Mouse (Mus musculus): ENCODE measurements around the gene Bricd5.

DNA sequence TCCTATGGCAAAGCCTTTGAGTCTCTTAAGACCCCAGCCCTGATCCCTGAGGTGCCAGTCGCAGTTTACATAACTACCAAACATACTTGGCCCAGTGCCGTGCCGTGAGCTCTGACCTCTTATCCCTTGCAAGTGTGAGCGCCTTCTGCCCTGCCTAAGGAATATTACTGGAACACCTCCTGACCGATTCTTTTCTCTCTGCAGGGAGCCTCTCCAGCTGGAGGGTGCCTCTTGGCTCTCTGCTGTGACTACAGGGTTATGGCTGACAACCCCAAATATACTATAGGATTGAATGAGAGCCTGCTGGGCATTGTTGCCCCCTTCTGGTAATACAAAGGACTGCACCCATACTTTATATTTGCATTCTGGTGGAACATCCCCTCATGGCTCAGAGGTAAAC, 36.7 kb upstream of the Bricd5 start:
- TF ChIP-seq GATA1 (IDR thresholded peaks at IDR 0.05; ENCODE audit: low read length) (no peak), TAL1 (IDR thresholded peaks at IDR 0.05; ENCODE audit: low read length) (no peak)

Measured in erythroblast, embryonic 14.5 days (primary cell).